Mouse (Mus musculus) lung, postnatal 0 days (tissue): ENCODE measurements around the gene Galnt9.

Experiments used
- CTCF ChIP-seq: IDR thresholded peaks from 2 replicates; pipeline ENCODE4 v1.5.1; 2016; ENCODE audit warnings: antibody characterized with exemption, mild to moderate bottlenecking
- EP300 ChIP-seq: IDR thresholded peaks from 2 replicates; pipeline ENCODE4 v1.6.1; 2016; ENCODE audit warnings: antibody characterized with exemption, mild to moderate bottlenecking, control low read depth

GRCm38 (mm10) chr5:110665486-110666121 is 121.4 kb downstream of the Galnt9 start:
- TF ChIP-seq EP300 (no peak), CTCF (no peak)
